Mouse (Mus musculus) gastrocnemius, postnatal 4 days (tissue): ENCODE measurements around the gene Cog5. TPM values are rescaled to one million over a fixed set of nuclear protein-coding genes. Genes with fewer than 3 reads are reported as not detected.
A peak's percentile ranks its signal among the peaks of the same experiment; 100 is the strongest.

Source experiments
- DNase-seq, 2 experiments: peaks; one replicate each; pipeline ENCODE4 v3.0.0; 2021 to 2022; ENCODE audit warnings: low spot score in 2 of 2, mixed read lengths in 2 of 2
- total RNA-seq, 2 experiments: library from RNA; stranded (reverse); gene quantifications; 2 replicates each; pipeline ENCODE4 v1.2.3; 2021

Gene Cog5
- total RNA-seq, 2 experiments from 2014 or later = 35.7 to 37.2 TPM

DNA sequence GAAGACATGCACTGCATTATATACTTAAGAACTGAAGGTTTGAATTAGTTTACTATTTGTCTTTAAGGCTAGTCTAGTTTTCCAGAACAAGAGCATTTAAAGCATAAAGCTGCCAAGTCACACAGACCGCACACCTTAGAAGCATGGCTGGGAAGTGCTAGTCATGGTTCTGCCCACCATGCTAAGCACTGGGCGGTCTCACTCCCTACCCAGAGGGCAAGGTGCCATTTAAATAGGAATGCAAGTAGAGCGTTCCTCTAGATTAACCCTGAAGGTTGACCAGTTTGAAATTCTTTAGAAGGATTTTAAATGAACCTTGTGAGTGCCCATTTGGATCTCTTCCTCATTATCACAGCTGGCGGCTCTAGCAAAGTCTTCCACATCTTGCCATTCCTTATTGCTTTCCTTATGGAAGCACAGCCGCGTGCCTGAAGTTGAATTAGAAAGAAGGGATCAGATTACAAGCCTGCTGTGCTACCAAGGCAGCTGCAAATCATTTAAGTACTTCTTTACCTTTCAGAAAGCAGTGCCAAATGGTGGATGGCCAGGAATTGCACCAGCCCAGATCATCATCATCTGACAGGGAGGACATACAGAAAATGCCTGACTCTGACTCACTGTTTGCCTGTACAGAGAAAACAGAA is 282.1 kb downstream of the Cog5 start:
- DNase-seq = no peak

DNA sequence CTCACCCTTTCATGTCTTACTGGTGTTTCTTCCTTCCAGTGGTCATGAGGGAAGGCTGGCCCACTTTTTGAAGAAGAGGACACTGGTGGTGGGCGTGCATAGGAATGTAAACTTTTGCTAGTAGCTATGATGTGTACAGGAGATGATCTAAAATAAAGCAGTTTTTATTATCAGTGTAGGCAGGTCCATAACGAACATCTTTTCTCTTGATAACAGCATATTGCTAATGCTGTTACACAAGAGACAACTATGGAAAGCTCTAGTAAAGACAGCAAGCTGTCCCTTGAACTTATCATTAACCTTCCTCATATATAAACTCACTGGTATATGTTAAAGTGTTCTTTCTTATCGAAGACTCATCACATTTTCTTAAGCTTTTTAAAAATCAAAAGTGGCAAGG is 282.9 kb downstream of the Cog5 start:
- no peak for DNase-seq

DNA sequence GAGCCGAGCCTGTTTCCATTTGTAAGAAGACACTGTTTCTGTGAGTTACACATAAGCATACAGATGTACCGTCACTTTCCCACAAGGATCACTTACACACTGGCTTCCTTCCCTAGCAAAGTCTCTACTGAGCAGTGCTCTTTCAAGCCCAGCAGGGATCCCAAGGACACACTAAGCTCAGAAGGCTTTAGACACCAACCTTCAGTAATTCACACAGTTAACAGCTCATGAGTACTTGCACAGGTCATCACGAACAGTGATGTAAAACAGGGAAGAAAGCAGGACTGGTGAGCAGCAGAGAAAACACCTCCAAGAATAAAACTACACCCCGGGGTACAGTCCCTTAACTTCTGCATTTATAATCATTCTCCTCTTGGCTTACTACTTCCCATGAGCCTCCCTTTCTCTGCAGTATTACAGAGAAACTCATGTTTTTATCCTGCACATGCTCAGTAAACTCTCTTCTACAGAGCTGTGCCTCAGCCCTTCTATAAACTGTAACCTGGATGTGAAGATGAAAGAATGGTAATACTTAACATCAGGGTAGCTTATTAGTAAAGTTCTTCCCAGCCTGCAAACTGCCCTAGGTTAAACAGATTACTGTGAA is 283.8 kb downstream of the Cog5 start:
- DNase-seq = no peak

DNA sequence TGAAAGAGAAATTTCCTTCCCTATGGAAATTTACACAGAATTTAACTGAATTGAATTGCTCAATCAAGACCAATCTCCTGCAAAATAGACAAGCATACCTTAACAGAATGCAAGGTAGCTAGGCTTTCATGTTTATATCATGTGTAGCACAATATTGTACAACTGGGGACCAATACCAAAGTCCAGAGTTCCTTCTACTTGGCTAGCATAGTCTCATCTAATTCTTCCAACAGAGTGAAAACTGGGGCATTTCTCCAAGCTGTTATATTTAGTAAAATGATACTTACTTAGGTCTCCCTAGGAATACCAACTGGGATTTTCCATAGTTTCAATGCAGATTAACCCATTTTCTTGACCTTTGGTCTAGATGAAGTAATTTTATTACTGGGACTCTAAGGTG is 284.4 kb downstream of the Cog5 start:
- DNase-seq = no peak

DNA sequence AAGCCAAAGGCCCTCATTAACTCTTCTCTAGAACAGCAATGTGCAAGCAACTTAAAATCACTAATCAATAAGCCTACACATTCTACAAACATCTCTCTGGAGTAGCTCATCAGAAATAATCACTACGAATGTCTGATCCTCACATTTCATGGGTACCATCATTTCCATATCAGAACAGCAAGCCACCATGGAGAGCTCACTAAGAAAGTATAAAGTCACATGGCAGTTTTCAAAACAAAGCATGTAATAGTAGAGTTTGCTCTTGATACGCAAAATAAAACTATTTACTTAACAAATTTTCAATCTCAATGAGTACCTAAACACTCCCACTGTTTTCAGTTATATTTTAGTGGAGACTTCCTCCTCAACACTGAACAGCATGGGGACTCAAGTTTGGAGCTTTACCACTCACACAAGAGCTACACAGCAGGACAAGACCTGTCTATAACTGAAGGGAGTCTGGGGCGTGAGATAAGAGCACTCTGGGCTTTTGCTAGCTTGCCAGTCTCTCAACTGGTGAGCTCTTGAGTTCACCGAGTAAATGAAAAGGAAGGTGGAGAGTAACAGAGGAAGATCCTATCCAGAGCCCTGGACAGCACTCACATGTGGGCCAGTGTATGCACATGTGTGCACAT is 288.5 kb downstream of the Cog5 start:
- DNase-seq = no peak

DNA sequence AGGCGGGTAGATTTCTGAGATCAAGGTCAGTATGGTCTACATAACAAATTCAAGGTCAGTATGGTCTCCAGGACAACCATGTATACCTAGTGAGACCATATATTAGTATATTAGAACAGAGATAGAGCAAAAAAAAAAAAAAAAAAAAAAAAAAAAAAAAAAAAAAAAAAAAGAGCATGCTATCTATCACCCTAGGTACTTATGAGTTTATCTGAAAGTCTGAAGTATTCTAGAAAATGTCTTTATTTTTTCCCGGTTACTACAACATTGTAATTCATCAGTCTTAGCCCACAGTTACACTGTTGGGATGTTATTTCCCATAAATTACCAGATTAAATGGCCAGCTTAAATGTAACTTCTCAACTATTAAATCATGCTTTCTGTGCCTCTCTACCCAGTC is 289.7 kb downstream of the Cog5 start:
- no peak for DNase-seq

DNA sequence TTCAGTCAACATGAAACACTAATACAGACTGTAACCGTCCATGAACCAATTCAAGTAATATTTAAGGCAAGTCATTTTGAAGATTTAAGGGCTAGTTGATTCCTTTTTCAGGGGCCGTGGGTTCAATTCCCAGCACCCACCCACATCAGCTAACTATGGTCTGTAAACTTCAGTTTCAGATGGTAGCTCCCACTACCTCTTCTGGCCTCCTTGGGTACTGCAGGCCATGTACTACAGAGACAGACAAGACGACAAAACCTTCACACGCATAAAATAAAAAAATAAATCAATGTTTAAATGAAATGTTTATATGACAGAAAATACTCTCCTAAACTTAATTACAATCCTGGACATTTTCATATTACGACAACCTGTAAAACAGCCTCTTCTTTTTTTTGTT is 292.8 kb downstream of the Cog5 start:
- DNase-seq = no peak

DNA sequence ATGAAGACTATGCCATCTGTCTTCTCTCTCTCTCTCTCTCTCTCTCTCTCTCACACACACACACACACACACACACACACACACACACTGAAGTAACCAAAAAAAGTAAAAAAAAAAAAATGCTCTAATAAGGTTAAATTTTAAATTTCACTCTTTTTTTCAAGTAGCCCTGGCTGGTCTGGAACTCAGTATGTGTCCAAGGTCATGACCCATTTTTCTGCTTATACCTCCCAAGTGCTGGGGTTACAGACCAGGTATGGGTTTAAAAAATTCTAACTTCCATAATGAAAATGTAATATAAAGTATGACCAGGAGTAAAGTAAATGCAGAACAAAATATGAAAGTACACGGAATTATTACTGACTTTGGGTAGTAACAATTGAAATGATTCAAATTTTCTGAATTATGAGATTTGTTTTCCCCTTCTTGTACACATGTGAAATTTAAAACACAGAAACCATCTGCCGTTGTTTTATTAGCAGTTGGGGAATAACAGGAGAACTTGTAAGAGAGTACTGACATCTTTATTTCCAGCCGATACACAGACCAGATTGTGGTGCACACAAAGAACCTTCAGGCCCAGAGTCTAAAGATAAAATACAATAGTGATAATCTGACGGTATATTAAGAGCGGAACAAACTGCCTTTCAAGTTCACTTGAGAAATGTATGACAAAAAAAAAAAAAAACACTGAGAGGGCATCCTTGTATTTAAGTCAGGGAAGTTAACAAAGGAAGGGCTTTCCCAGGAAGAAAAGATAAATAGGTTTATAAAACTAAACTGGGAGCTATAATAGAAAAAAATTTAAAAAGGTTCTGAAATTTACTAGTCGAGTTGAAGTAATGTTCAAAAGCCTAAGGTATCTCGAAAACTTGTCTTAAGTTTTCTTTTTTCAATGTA is 293.7 kb downstream of the Cog5 start:
- no peak for DNase-seq

DNA sequence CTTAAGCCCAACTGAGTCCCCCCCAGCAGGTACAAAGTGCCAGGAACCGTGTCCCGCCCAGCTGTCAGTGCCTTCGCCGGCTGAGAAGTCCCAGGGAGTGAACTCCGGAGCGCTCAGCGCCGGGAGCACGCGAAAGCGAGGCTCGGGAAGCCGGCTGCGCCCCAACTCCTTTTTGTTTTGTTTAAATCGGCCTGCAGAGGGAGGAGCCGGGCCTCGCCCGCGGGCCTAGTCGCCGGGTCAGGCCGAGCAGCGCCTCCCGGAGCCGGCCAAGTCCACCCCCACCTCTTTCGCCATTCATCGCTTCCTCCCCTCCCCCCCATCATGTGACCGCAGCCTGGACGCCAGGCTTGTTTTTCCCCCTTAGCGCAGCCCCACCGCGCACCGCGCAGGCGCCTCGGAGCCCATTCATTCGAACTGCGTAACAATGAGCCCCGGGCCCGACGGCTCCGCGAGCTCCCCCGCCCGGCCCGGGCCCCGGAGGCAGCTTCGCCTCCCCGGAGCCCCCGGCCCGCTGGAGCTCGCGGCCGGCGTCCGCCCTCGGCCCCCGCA is 294.6 kb downstream of the Cog5 start:
- DNase-seq = peak; percentile 90 to 94

DNA sequence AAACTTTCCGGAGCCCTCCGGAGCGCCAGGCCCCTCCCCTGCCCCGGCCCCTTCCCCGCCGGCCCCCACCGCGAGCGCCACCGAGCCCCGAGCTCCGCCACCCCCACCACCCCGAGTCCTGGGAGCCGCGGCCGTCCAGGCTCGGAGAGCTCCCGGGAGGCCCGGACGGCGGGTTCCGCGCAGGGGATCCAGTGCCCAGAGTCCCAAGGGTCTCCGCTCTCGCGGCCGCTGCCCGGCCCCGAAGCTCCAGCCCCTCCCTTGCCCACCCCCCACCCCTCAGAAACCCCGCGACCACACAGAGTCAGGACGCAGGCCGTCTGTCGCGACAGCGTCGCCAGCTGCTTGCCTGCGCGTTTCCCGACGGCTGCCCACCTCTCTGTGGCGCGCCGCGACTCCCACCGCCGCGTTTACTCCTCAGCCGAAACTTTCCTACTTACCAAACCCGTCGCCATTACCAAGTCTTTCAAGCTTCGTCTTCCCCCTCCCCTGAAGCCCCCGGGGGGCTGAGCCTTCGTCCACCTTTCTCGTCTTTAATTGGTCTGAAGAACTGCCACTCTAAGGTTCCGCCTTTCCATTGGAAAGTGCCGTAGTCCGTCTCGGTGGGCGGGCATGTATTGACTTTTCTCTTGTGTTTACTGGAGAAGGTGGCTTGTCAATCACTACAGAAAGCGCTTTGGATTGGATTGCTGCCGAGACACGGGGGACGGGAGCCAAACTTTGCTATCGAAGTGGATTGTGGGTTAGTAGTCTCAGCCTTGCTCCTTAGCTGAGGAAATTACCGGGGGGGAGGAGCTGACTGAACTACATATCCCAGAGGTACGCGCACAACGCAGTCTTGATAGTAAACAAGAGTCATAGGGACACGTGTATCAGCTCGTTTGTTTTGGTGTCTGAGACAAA is 295.3 kb downstream of the Cog5 start, which contains the start of gene Hbp1:
TSS of gene Hbp1 (minus strand) at position 777 of the 900 bp plus-strand sequence.
- peak; percentile 97 to 99 for DNase-seq

DNA sequence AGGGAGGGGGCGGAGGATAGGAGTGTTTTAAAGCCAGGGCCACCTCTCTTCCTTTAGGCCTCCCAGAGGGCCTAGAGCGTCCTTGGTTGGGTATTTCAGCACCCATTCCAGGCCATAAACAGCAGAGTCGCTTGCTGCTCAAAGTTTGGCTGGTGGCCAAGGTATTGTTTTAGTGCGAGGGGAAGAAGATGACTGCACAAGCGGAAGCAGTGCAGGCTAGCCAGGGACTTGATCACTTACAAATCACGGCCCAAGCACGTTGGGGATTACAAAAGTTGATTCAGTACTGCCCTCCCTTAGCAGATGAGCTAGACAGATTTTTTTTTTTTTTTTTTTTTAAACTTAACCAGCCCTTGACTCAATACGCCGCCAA is 296.0 kb downstream of the Cog5 start:
- DNase-seq = peak; percentile 64 to 85

DNA sequence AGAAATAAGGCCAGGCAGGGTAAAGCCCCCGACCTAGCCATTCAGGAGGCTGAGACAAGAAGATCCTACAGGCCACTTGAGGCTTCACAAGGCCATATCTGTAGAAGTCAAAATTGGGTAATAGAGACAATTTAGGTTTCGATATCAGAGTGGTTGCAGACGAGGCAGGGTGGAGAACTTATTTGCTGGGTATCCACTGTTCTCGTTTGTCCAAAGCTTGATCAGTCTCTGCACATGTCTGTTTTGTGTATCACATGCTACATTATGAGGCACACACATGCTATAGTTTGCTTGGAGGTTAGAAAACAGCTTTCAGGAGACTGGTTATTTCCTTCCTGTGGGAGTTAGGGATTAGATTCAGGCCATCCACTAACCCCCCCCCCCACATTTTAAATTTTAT is 301.2 kb downstream of the Cog5 start:
- no peak for DNase-seq

DNA sequence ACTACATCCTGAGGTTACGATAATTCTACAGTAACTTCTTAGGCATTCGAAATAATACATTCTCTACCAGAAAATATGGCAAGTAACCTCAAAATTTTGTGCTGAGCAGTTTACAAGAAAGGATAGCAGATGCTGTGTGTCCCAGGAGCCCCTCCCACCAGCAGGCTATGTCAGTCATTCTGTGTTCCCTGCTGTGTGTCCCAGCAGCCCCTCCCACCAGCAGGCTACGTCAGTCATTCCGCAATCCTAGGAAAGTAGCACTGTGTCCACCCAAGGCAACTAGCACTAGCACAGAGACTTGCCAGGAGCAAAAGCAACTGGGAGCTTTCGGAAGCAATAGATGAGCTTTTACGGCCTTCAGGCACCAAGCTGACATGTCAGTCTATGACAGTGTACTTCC is 309.4 kb downstream of the Cog5 start:
- peak in 1 of 2 experiments; percentile 33 for DNase-seq

DNA sequence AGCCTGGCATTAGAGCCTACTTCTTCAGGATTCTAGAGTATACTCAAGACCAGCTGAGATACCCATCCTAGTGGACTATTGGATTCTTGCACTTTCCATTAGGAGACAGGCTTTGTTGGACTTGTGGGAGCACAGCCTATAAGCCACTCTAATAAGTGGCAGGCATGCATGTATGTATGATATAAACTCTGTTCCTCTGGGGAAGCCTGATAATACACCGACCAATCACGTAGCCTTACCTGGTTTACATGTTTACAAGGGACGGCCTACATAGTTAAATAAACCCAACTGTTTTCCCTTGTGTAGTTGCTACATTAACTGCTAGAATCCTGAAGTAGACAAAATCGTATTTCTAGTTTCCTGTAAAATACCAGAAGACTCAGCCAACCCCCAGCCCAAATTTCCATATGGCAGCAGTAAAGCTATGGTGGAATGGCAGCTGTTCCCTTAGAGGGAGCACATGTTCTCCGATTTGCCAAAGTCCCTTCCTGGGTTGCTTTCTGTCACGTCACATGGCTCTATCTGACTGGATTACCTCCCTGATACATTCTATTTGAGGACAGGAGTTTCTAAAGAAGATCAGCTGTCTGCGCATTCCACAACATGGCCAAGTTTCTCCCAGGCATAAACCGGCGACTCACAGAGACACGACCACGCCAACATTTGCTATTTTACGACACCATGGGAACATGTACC is 311.0 kb downstream of the Cog5 start:
- DNase-seq = no peak

DNA sequence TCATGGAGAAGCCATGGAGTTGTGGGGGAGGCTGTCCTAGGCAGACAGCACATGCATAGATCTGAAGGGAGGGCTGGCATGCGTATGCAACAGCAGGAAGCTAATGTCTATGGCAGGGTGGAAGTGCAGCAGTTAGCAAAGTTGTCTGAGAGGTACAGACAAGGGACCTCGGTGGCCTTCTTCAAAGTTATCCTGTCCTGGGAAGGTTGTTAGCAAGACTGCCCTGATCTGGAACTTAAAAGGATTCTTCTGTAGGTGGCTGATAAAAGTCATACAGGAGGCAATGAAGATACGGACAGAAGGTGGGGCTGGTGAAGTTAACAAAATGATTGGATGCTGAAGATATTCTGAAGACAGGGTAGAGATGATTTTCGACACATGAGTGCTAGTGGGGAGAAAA is 311.7 kb downstream of the Cog5 start:
- DNase-seq = no peak

DNA sequence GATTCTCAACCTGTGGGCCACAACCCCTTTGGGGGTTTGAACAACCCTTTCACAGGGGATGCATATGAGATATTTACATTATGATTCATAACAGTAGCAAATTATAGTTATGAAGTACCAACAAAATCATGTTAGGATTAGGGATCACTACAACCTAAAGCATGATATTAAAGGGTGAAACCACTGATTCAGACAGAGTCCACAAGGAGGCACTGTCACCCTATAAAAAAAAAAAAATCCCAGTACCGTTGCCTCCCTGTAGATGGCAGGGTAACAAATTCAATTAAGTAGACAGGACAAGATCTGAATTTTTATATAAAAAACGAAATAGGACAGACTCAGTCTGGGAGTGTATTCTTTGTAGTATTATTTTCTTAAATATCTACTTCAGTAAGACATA is 312.9 kb downstream of the Cog5 start:
- DNase-seq = no peak

DNA sequence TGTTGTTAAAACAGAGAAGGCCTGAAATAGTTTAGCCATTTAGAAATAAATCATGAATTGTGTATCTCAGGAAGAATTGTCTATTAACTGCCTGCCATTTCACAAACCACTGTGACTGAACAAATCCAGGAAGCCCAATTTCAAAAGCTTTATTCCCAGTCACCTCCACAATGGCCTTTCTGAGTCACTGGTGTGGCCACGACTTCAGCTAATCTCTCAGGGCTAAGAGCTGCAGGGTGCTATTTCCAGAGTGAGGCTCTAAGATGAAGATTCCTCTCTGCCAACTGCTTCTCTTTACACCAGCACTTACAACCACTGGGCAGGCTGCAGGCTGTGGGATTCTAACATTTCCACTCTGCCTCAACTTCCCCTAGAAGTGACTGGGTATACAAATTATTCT is 314.4 kb downstream of the Cog5 start:
- no peak for DNase-seq

DNA sequence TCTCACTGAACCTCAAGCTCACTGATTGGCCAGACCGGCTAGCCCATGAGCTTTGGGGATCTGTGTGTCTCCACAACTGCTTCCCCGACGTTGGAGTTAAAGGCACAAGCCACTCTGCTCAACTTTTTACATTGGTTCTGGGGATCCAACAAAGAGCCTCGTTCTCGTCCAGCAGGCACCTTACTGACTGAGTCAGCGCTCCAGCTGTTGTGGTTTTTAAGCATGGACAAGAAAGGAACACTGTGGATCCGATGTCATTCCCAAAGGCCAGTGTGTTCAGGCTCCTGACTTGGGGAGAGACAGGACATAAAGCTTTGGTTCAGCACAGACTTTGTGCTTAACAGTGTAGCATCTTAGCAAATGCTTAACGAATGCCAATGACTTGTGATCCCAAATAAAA is 316.9 kb downstream of the Cog5 start:
- no peak for DNase-seq

DNA sequence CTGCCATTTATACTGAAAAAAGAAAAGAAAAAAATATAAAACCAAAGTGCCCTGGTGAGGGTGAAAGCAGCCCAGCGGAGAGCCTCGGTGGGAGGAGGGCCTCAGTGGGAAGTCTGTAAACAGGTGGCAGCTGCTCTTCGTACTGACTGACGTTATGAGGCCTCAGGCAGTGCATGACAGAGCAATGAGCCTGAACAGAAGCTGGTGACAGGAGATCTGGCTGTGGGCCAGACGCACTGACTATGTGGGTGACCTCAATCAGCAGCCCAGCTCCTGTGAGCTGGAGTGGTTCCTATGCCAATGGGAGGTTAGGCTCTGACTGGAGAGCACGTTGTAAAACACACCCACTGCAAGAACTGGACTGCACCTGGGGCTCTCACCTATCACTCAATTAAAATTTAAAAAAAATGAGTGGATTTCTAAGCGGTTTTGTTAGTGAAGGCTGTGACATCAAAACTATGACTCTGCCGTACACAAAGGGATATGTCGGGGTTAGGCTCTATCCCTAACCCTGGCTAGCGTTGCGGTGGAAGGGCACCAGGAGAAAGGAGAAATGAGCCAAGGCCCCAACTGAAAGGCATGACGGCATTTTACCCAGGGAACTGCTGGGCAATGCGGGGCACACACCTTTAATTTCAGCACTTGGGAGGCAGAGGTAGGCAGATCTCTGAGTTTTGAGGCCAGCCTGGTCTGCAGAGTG is 319.0 kb downstream of the Cog5 start:
- DNase-seq = peak in 1 of 2 experiments; percentile 70
